Mouse (Mus musculus): ENCODE measurements around the gene Itfg2. TPM values are rescaled to one million over a fixed set of nuclear protein-coding genes. Genes with fewer than 3 reads are reported as not detected.
A peak's percentile ranks its signal among the peaks of the same experiment; 100 is the strongest.

The Itfg2 gene
- total and polyA plus RNA-seq, 2 experiments from 2014 or later, result 33.7 to 34.1 TPM

- Histone ChIP-seq H3K4me3 (ENCODE audit: low read length) (peak overlapping the region; percentile 11), H3K9ac (replicated peaks; ENCODE audit: low read length) (0 out of 2 replicates have a peak overlapping the region, but pooled peaks have one; percentile 24), H3K27me3 (ENCODE audit: insufficient read depth, low read length) (no peaks in the 10 kb centered on the region), H3K4me2 (ENCODE audit: low read depth, low read length) (peak overlapping the region; percentile 52), H3K4me1 (ENCODE audit: insufficient read depth, low read length) (peaks cover 5% of the 10 kb centered on the region), H3K27ac (no peak overlapping the region), H3K36me3 (ENCODE audit: insufficient read depth, low read length) (no peaks in the 10 kb centered on the region), H3K9me3 (ENCODE audit: low read length) (no peaks in the 10 kb centered on the region)
- DNase-seq (ENCODE audit: low spot score) (peak; percentile 86), ATAC-seq (peak; percentile 79)
- TF ChIP-seq CTCF (IDR thresholded peaks at IDR 0.05; ENCODE audit: low read depth), result peak; percentile 84
- 12% methylated on average over 14 of the region's 14 CpGs for WGBS
These were observed 21.2 kb upstream of the Itfg2 start for GRCm38 (mm10) chr6:128445761-128446535.

- DNase-seq (ENCODE audit: low spot score) (no peak), ATAC-seq (no peak)
- Histone ChIP-seq H3K27ac (no peak overlapping the region), H3K4me2 (ENCODE audit: low read depth, low read length) (no peak overlapping the region), H3K9ac (replicated peaks; ENCODE audit: low read length) (no peak overlapping the region), H3K27me3 (ENCODE audit: insufficient read depth, low read length) (no peaks in the 10 kb centered on the region), H3K36me3 (ENCODE audit: insufficient read depth, low read length) (peaks cover 5% of the 10 kb centered on the region; the same call in 1 of the 2 replicates), H3K4me1 (ENCODE audit: insufficient read depth, low read length) (no peaks in the 10 kb centered on the region; the same call in none of the 2 replicates), H3K9me3 (ENCODE audit: low read length) (no peaks in the 10 kb centered on the region), H3K4me3 (ENCODE audit: low read length) (no peak overlapping the region)
- 91% methylated on average over 2 of the region's 2 CpGs for WGBS
- TF ChIP-seq CTCF (IDR thresholded peaks at IDR 0.05; ENCODE audit: low read depth), result 0 out of 2 replicates have a peak, but pooled peaks have one; percentile 16
These were observed 15.5 kb upstream of the Itfg2 start for GRCm38 (mm10) chr6:128440238-128440637.

GRCm38 (mm10) chr6:128438871-128439341, 14.2 kb upstream of the Itfg2 start:
- Histone ChIP-seq H3K4me2 (ENCODE audit: low read depth, low read length) (peak overlapping the region; percentile 80), H3K27ac (peak overlapping the region; percentile 90), H3K4me1 (ENCODE audit: insufficient read depth, low read length) (no peaks in the 10 kb centered on the region; the same call in none of the 2 replicates), H3K27me3 (ENCODE audit: insufficient read depth, low read length) (no peaks in the 10 kb centered on the region), H3K9me3 (ENCODE audit: low read length) (no peaks in the 10 kb centered on the region), H3K36me3 (ENCODE audit: insufficient read depth, low read length) (peaks cover 19% of the 10 kb centered on the region), H3K4me3 (ENCODE audit: low read length) (peak overlapping the region; percentile 97), H3K9ac (replicated peaks; ENCODE audit: low read length) (peak overlapping the region; percentile 93)
- no peak for DNase-seq (ENCODE audit: low spot score)
- TF ChIP-seq CTCF (IDR thresholded peaks at IDR 0.05; ENCODE audit: low read depth), result no peak
- ATAC-seq, result peak; percentile 73
- 29% methylated on average over 17 of the region's 18 CpGs for WGBS

GRCm38 (mm10) chr6:128438317-128438870, 13.7 kb upstream of the Itfg2 start, which contains the start of gene Fkbp4:
Gene Fkbp4 (minus strand): TSS chr6:128438677.
- Histone ChIP-seq H3K9ac (replicated peaks; ENCODE audit: low read length) (peak within 1 kb of the TSS; percentile 93), H3K27ac (peak within 1 kb of the TSS; percentile 90), H3K9me3 (ENCODE audit: low read length) (no peaks in the 10 kb centered on the region), H3K4me2 (ENCODE audit: low read depth, low read length) (peak within 1 kb of the TSS; percentile 80), H3K4me1 (ENCODE audit: insufficient read depth, low read length) (no peaks in the 10 kb centered on the region; the same call in none of the 2 replicates), H3K36me3 (ENCODE audit: insufficient read depth, low read length) (peaks cover 24% of the 10 kb centered on the region), H3K27me3 (ENCODE audit: insufficient read depth, low read length) (no peaks in the 10 kb centered on the region), H3K4me3 (ENCODE audit: low read length) (peak within 1 kb of the TSS; percentile 97)
- DNase-seq (ENCODE audit: low spot score) (peak; percentile 97), ATAC-seq (peak; percentile 95)
- 0% methylated on average over 55 of the region's 67 CpGs for WGBS
- TF ChIP-seq CTCF (IDR thresholded peaks at IDR 0.05; ENCODE audit: low read depth), result 0 out of 2 replicates have a peak, but pooled peaks have one; percentile 3

- Histone ChIP-seq H3K4me2 (ENCODE audit: low read depth, low read length) (peak overlapping the region; percentile 80), H3K4me3 (ENCODE audit: low read length) (peak overlapping the region; percentile 97), H3K27me3 (ENCODE audit: insufficient read depth, low read length) (no peaks in the 10 kb centered on the region), H3K9ac (replicated peaks; ENCODE audit: low read length) (peak overlapping the region; percentile 93), H3K9me3 (ENCODE audit: low read length) (no peaks in the 10 kb centered on the region), H3K27ac (peak overlapping the region; percentile 90), H3K4me1 (ENCODE audit: insufficient read depth, low read length) (no peaks in the 10 kb centered on the region; the same call in none of the 2 replicates), H3K36me3 (ENCODE audit: insufficient read depth, low read length) (peaks cover 29% of the 10 kb centered on the region)
- WGBS, result under 1% methylated on average over 51 of the region's 52 CpGs
- TF ChIP-seq CTCF (IDR thresholded peaks at IDR 0.05; ENCODE audit: low read depth), result no peak
- peak; percentile 81 for DNase-seq (ENCODE audit: low spot score)
- ATAC-seq, result peak; percentile 75
These were observed 13.1 kb upstream of the Itfg2 start for GRCm38 (mm10) chr6:128437731-128438316.

- 3% methylated on average over 10 of the region's 10 CpGs for WGBS
- peak overlapping the region; percentile 93 for H3K9ac ChIP-seq (replicated peaks; ENCODE audit: low read length)
- peak overlapping the region; percentile 97 for H3K4me3 ChIP-seq (ENCODE audit: low read length)
- peaks cover 35% of the 10 kb centered on the region for H3K36me3 ChIP-seq (ENCODE audit: insufficient read depth, low read length)
- H3K27ac ChIP-seq, result peak overlapping the region; percentile 90
- H3K9me3 ChIP-seq (ENCODE audit: low read length), result no peaks in the 10 kb centered on the region
- H3K4me1 ChIP-seq (ENCODE audit: insufficient read depth, low read length), result no peaks in the 10 kb centered on the region; the same call in none of the 2 replicates
- TF ChIP-seq CTCF (IDR thresholded peaks at IDR 0.05; ENCODE audit: low read depth), result no peak
- no peaks in the 10 kb centered on the region for H3K27me3 ChIP-seq (ENCODE audit: insufficient read depth, low read length)
- no peak for ATAC-seq
- DNase-seq (ENCODE audit: low spot score), result no peak
- peak overlapping the region; percentile 80 for H3K4me2 ChIP-seq (ENCODE audit: low read depth, low read length)
These were observed 12.6 kb upstream of the Itfg2 start for GRCm38 (mm10) chr6:128437288-128437687.
